Mouse (Mus musculus): ENCODE data around the gene Ttll6.
"Not testable (repeated sequence)": the region's sequence is repeated elsewhere in the genome, so short reads cannot be mapped to it uniquely, and the experiment has no call there.

DNA sequence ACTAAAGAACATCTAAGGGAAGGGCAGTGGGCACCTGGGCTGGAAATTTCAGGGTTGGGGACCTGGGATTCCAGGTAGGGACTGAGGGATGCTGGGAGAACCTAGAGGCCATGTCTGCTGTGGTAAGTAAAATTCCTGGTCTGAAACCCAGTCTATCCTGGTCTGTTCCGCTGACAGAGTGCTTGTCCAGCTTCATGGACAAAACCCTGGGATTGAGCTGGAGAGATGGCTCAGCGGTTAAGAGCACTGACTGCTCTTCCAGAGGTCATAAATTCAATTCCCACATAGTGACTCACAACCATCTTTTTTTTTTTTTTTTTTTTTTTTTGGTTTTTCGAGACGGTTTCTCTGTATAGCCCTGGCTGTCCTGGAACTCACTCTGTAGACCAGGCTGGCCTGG is 10.8 kb upstream of the Ttll6 start:
- TF ChIP-seq CTCF (IDR thresholded peaks at IDR 0.05; ENCODE audit: extremely low read depth, insufficient read depth, insufficient read length, insufficient replicate concordance); POLR2A (IDR thresholded peaks at IDR 0.05; ENCODE audit: low read depth, low read length): not testable (repeated sequence)

All from spleen, adult 2 months (tissue).